Mouse (Mus musculus) retina, adult 2 months (tissue): Measurements from ENCODE around the gene Gss.

Experiments used
- DNase-seq: peaks from one replicate; pipeline ENCODE4 v3.0.0-alpha.2; 2012; ENCODE audit warnings: low read depth, low spot score

Gss gene

DNA sequence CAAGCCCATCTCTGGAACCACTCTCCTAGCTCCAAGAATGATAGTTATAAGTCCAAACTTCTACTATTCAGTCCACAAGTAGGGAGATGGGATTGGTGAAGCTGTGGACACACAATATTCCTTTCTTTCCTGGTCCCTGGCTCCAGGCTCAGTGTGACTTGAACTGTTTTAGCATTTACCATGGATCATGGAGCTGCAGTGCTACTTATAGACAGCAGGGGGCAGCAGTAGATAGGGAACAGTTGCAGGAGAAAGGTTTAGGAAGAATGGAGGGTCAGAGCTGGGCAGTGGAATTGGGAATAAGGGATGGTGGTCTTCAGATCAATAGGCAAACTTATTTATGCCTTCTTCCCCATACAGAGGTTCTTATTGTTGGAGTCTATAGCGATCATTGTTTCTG is 76.7 kb downstream of the Gss start:
- peak; percentile 66 for DNase-seq

DNA sequence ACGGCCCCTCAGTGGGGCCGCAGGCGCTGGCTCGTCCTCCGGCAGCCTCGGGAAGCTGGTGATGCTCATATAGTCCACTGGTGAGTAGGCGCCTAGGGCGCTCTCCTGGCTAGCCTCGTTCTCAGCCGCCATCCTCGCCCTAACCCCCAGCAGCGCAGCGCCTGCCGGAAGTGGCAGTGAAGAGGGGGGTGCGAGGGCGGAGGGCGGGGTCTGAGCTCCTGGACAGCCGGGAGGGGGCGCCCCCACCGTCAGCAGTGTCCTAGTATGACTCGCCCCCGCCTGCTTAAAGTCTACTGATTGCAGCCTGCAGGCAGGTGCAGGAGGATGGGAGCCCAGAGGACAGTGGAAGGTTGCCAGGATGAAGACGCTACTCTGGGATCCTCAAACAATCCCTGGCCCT is 77.9 kb downstream of the Gss start:
- DNase-seq: peak; percentile 77

DNA sequence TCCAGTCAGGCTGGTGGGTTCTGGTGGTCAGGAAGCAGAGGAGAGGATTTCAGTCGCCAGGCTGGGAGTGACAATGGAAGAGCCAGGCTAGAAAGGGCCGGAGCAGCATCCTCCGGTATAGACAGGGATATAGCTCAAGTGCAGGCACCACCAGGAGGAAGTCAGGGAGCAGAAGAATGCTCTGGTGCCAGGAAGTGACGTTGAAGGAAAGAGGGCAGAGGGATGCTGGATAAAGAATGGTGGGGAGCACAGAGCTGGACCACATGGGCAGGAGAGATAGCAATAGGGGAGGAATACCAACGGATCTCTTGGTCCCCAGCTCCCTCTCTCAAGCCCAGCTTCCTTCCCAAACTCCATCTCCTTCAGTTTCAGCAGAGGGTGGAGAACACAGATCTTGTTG is 79.1 kb downstream of the Gss start:
- DNase-seq: no peak
